Mouse (Mus musculus): ENCODE data around the gene Mphosph9. TPM values are rescaled to one million over a fixed set of nuclear protein-coding genes. Genes with fewer than 3 reads are reported as not detected.
A peak's percentile ranks its signal among the peaks of the same experiment; 100 is the strongest.

Mphosph9 gene
- total and polyA plus RNA-seq, 2 experiments from 2014 or later: 7.8 to 23.6 TPM

DNA sequence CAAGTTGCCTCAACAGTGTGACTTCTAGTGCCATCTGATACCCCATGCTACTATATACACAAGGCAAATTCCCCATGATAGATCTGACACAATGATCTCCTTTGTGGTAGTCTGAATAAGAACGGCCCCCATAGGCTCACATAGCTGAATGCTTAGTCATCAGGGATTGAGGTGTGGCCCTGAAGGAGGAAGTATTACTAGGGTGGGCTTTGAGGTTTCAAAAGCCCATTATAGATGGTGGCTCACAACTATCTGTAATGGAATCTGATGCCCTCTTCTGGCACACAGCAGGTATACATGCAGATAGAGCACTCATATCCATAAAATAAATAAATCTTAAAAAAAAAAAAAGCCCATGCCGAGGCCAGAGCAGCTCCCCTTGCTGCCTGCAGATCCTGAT, 68.6 kb downstream of the Mphosph9 start:
- Histone ChIP-seq H3K36me3 (ENCODE audit: insufficient read depth) (peaks cover 54% of the 10 kb centered on the region), H3K9ac (no peak overlapping the region), H3K4me3 (ENCODE audit: low read depth, low read length) (no peak overlapping the region), H3K27me3 (ENCODE audit: insufficient read depth, low read length) (no peaks in the 10 kb centered on the region), H3K27ac (ENCODE audit: low read depth, low read length) (no peak overlapping the region), H3K4me1 (ENCODE audit: insufficient read depth) (no peaks in the 10 kb centered on the region), H3K9me3 (ENCODE audit: low read length) (no peaks in the 10 kb centered on the region), H3K4me2 (ENCODE audit: low read depth) (no peak overlapping the region)
- TF ChIP-seq CTCF (IDR thresholded peaks at IDR 0.05; ENCODE audit: low read depth): peak; percentile 59
- peak; percentile 43; the same call in 1 of the 2 replicates for ATAC-seq
- WGBS: 48% methylated on average over 2 of the region's 2 CpGs
- DNase-seq: peak; percentile 24

DNA sequence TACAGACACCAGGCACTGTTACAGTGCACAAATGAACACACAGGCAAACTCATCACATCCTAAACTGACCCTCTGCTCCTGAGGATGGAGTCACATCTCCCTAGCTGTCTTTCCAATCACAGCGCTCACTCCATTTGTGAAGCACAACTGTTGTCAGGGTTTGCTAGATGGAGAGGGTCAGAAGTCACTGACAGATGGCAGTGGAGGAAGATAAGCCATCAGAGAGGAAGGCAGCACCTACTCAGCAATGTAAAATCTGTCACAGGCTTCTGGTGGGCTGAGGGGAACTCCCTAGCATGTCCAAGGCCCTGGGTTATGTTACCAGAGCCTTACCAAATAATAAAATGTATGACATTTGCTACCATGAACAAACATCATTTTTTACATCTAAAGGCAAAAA, 69.7 kb downstream of the Mphosph9 start:
- no peak overlapping the region for H3K9ac ChIP-seq
- WGBS: 97% methylated on average over 1 of the region's 1 CpGs
- H3K4me2 ChIP-seq (ENCODE audit: low read depth): no peak overlapping the region
- no peak for ATAC-seq
- H3K27me3 ChIP-seq (ENCODE audit: insufficient read depth, low read length): no peaks in the 10 kb centered on the region
- no peak for DNase-seq
- no peak for TF ChIP-seq CTCF (IDR thresholded peaks at IDR 0.05; ENCODE audit: low read depth)
- no peaks in the 10 kb centered on the region for H3K9me3 ChIP-seq (ENCODE audit: low read length)
- H3K4me3 ChIP-seq (ENCODE audit: low read depth, low read length): no peak overlapping the region
- H3K36me3 ChIP-seq (ENCODE audit: insufficient read depth): peaks cover 53% of the 10 kb centered on the region
- no peak overlapping the region for H3K27ac ChIP-seq (ENCODE audit: low read depth, low read length)
- no peaks in the 10 kb centered on the region for H3K4me1 ChIP-seq (ENCODE audit: insufficient read depth)

DNA sequence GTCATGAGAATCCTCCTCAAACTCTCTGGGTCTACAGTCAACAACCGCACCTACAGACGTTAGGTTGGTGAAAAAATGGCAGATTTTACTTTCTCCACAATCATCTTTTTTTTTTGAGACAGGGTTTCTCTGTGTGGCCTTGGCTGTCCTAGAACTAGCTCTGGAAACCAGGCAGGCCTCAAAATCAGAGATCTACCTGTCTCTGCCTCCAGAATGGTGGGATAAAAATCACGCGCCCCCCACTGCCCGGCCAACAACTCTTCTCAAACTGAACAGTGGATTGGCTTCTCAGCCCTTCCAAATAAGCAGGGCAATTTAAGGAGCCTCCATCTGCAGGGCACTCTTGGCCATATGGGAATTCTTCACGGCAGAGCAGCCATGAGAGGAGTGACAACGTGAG, 72.6 kb downstream of the Mphosph9 start:
- no peak overlapping the region for H3K9ac ChIP-seq
- WGBS: 91% methylated on average over 7 of the region's 7 CpGs
- no peaks in the 10 kb centered on the region for H3K9me3 ChIP-seq (ENCODE audit: low read length)
- H3K4me3 ChIP-seq (ENCODE audit: low read depth, low read length): no peak overlapping the region
- TF ChIP-seq CTCF (IDR thresholded peaks at IDR 0.05; ENCODE audit: low read depth): no peak
- no peak overlapping the region for H3K27ac ChIP-seq (ENCODE audit: low read depth, low read length)
- ATAC-seq: no peak
- H3K4me2 ChIP-seq (ENCODE audit: low read depth): no peak overlapping the region
- no peaks in the 10 kb centered on the region for H3K27me3 ChIP-seq (ENCODE audit: insufficient read depth, low read length)
- peaks cover 33% of the 10 kb centered on the region for H3K36me3 ChIP-seq (ENCODE audit: insufficient read depth)
- H3K4me1 ChIP-seq (ENCODE audit: insufficient read depth): 0 out of 2 replicates have a peak, but pooled peaks cover 4% of the 10 kb centered on the region
- DNase-seq: no peak

- no peaks in the 10 kb centered on the region for H3K27me3 ChIP-seq (ENCODE audit: insufficient read depth, low read length)
- no peak overlapping the region for H3K27ac ChIP-seq (ENCODE audit: low read depth, low read length)
- H3K4me2 ChIP-seq (ENCODE audit: low read depth): no peak overlapping the region
- no peaks in the 10 kb centered on the region for H3K9me3 ChIP-seq (ENCODE audit: low read length)
- no peak for TF ChIP-seq CTCF (IDR thresholded peaks at IDR 0.05; ENCODE audit: low read depth)
- ATAC-seq: no peak
- no peak overlapping the region for H3K4me3 ChIP-seq (ENCODE audit: low read depth, low read length)
- 0 out of 2 replicates have a peak, but pooled peaks cover 4% of the 10 kb centered on the region for H3K4me1 ChIP-seq (ENCODE audit: insufficient read depth)
- no peak for DNase-seq
- H3K36me3 ChIP-seq (ENCODE audit: insufficient read depth): peaks cover 21% of the 10 kb centered on the region
- 83% methylated on average over 8 of the region's 8 CpGs for WGBS
- no peak overlapping the region for H3K9ac ChIP-seq
These were observed 74.2 kb downstream of the Mphosph9 start for GRCm38 (mm10) chr5:124253555-124253954.

GRCm38 (mm10) chr5:124252580-124253320, 75.0 kb downstream of the Mphosph9 start:
- peaks cover 13% of the 10 kb centered on the region for H3K36me3 ChIP-seq (ENCODE audit: insufficient read depth)
- WGBS: 80% methylated on average over 13 of the region's 13 CpGs
- no peak overlapping the region for H3K9ac ChIP-seq
- H3K4me2 ChIP-seq (ENCODE audit: low read depth): no peak overlapping the region
- H3K9me3 ChIP-seq (ENCODE audit: low read length): no peaks in the 10 kb centered on the region
- no peaks in the 10 kb centered on the region for H3K27me3 ChIP-seq (ENCODE audit: insufficient read depth, low read length)
- DNase-seq (no peak), ATAC-seq (no peak)
- TF ChIP-seq CTCF (IDR thresholded peaks at IDR 0.05; ENCODE audit: low read depth): no peak
- H3K4me1 ChIP-seq (ENCODE audit: insufficient read depth): peaks cover 4% of the 10 kb centered on the region; the same call in 1 of the 2 replicates
- no peak overlapping the region for H3K4me3 ChIP-seq (ENCODE audit: low read depth, low read length)
- peak overlapping the region; percentile 58; the same call in 1 of the 2 replicates for H3K27ac ChIP-seq (ENCODE audit: low read depth, low read length)

DNA sequence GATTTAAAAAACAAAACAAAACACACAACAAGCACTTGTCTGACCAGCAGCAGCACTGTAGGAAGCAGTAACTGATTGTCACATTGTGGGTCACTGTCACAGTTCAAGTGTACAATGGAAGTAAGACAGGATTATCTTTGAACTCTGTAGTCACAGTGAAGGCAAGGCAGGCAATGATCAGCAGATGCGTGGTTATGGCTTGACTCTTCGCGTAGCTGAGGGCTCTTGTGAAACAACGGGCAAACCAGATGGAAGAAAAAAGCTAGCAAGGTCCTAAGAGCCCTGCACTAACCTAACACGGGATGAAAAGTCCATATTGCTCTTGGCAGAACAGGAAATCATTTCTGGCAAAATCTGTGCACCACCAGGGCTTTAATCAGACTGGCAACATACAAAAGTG, 76.7 kb downstream of the Mphosph9 start:
- H3K9me3 ChIP-seq (ENCODE audit: low read length): no peaks in the 10 kb centered on the region
- 82% methylated on average over 5 of the region's 5 CpGs for WGBS
- no peak overlapping the region for H3K4me2 ChIP-seq (ENCODE audit: low read depth)
- H3K4me1 ChIP-seq (ENCODE audit: insufficient read depth): peaks cover 8% of the 10 kb centered on the region; the same call in 1 of the 2 replicates
- H3K36me3 ChIP-seq (ENCODE audit: insufficient read depth): peaks cover 4% of the 10 kb centered on the region
- H3K27ac ChIP-seq (ENCODE audit: low read depth, low read length): no peak overlapping the region
- H3K9ac ChIP-seq: no peak overlapping the region
- H3K4me3 ChIP-seq (ENCODE audit: low read depth, low read length): no peak overlapping the region
- DNase-seq (no peak), ATAC-seq (no peak)
- no peaks in the 10 kb centered on the region for H3K27me3 ChIP-seq (ENCODE audit: insufficient read depth, low read length)
- TF ChIP-seq CTCF (IDR thresholded peaks at IDR 0.05; ENCODE audit: low read depth): no peak
